Mouse (Mus musculus) heart, adult 11 months (tissue): ENCODE results near the gene Ccdc57.
"Not testable (repeated sequence)": the region's sequence is repeated elsewhere in the genome, so short reads cannot be mapped to it uniquely, and the experiment has no call there.

ENCODE experiments used
- DNase-seq: peaks from one replicate; pipeline ENCODE4 v3.0.0; 2022

Gene Ccdc57

GRCm38 (mm10) chr11:120902487-120903142 is 30.1 kb downstream of the Ccdc57 start:
- peak; percentile 95 for DNase-seq

- DNase-seq, result peak; percentile 88
Observed at GRCm38 (mm10) chr11:120901729-120902486, 30.8 kb downstream of the Ccdc57 start.

- no peak for DNase-seq
Observed at GRCm38 (mm10) chr11:120900276-120901244, 32.1 kb downstream of the Ccdc57 start.

GRCm38 (mm10) chr11:120898114-120898548 is 34.5 kb downstream of the Ccdc57 start:
- no peak for DNase-seq

- DNase-seq, result no peak
Observed at GRCm38 (mm10) chr11:120895441-120895840, 37.2 kb downstream of the Ccdc57 start.

GRCm38 (mm10) chr11:120894397-120894796 is 38.3 kb downstream of the Ccdc57 start:
- no peak for DNase-seq

- DNase-seq, result no peak
Observed at GRCm38 (mm10) chr11:120889216-120889615, 43.5 kb downstream of the Ccdc57 start.

- no peak for DNase-seq
Observed at GRCm38 (mm10) chr11:120888718-120889117, 44.0 kb downstream of the Ccdc57 start.

GRCm38 (mm10) chr11:120887502-120887901 is 45.2 kb downstream of the Ccdc57 start:
- no peak for DNase-seq

- no peak for DNase-seq
Observed at GRCm38 (mm10) chr11:120886462-120886861, 46.2 kb downstream of the Ccdc57 start.

- no peak for DNase-seq
Observed at GRCm38 (mm10) chr11:120883601-120884000, 49.1 kb downstream of the Ccdc57 start.

- no peak for DNase-seq
Observed at GRCm38 (mm10) chr11:120882931-120883330, 49.7 kb downstream of the Ccdc57 start.

- DNase-seq, result peak; percentile 90
Observed at GRCm38 (mm10) chr11:120873206-120873605, 59.5 kb downstream of the Ccdc57 start.

GRCm38 (mm10) chr11:120871521-120871920 is 61.2 kb downstream of the Ccdc57 start:
- DNase-seq, result no peak

GRCm38 (mm10) chr11:120865816-120866215 is 66.9 kb downstream of the Ccdc57 start:
- no peak for DNase-seq

GRCm38 (mm10) chr11:120862819-120863218 is 69.9 kb downstream of the Ccdc57 start:
- DNase-seq, result no peak

- DNase-seq, result not testable (repeated sequence)
Observed at GRCm38 (mm10) chr11:120855938-120856337, 76.7 kb downstream of the Ccdc57 start.

- no peak for DNase-seq
Observed at GRCm38 (mm10) chr11:120853788-120854187, 78.9 kb downstream of the Ccdc57 start.

GRCm38 (mm10) chr11:120853158-120853557 is 79.5 kb downstream of the Ccdc57 start:
- DNase-seq, result no peak

GRCm38 (mm10) chr11:120852083-120852935 is 80.4 kb downstream of the Ccdc57 start:
- DNase-seq, result no peak

- no peak for DNase-seq
Observed at GRCm38 (mm10) chr11:120851582-120851981, 81.1 kb downstream of the Ccdc57 start.

- no peak for DNase-seq
Observed at GRCm38 (mm10) chr11:120851132-120851531, 81.5 kb downstream of the Ccdc57 start.
